Mouse (Mus musculus): Measurements from ENCODE around the gene Cpeb2.

- no peak for TF ChIP-seq CTCF (IDR thresholded peaks at IDR 0.05; ENCODE audit: low read depth)
- TF ChIP-seq EP300 (IDR thresholded peaks at IDR 0.05; ENCODE audit: low read depth): no peak
Observed at GRCm38 (mm10) chr5:43232149-43232479, 856 bp upstream of the Cpeb2 start.
